ENCODE assay signal across 13 mouse cellular contexts in the genomic region with DNA sequence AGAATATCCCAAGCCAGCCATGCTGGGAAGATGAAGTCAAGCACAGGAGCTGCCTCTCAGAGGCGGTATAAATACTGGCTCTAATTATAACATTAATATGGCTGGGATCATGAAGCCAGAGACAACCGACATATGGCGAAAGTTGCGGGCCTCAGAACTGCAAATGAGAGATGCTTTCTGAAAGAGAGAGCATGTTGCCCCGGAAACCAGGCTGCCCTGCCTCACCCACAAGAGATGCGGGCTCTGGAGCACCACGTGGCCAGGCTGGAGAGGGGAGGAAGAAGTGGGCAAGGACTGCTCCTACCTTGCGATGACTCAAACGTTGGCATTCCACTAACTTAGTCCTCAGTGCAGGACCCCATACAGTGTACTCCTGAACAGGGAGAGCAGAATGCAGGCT.
A peak's percentile ranks its signal among the peaks of the same experiment; 100 is the strongest.
DNase-seq lines count a peak whose midpoint lies in the region; ATAC-seq lines count a peak whose summit lies in the region.
"Had no signal": no experiment of that assay in that cellular context is flagged by ENCODE, and none has a peak within 500 bp of the region (broad histone marks: within the 10 kb centered on the region; RNA-seq: fewer than 3 reads in every experiment).

No protein-coding gene starts in this region.

- H3K27ac ChIP-seq in hindbrain, embryonic 16.5 days (ENCODE audit: low read depth, low read length): no peak overlapping the region
- H3K27ac ChIP-seq in midbrain, embryonic 13.5 days: no peak overlapping the region

- H3K4me3 ChIP-seq in hindbrain, embryonic 16.5 days (ENCODE audit: low read length): no peak overlapping the region
- H3K4me3 ChIP-seq in midbrain, embryonic 13.5 days (replicated peaks): no peak overlapping the region
- H3K4me3 ChIP-seq: heart, embryonic 12.5 days; myocyte had no signal

- 39% methylated on average over 9 of the region's 9 CpGs for WGBS in hindbrain, embryonic 16.5 days
- WGBS in midbrain, embryonic 13.5 days: 50% methylated on average over 9 of the region's 9 CpGs

- no peaks in the 10 kb centered on the region for H3K27me3 ChIP-seq in hindbrain, embryonic 16.5 days (replicated peaks; ENCODE audit: control insufficient read depth, insufficient read depth, low read length)
- no peaks in the 10 kb centered on the region for H3K27me3 ChIP-seq in midbrain, embryonic 13.5 days
- H3K27me3 ChIP-seq: heart, embryonic 12.5 days; Patski had no signal

- no peak overlapping the region for H3K4me2 ChIP-seq in hindbrain, embryonic 16.5 days (ENCODE audit: low read length)
- H3K4me2 ChIP-seq in midbrain, embryonic 13.5 days (replicated peaks): no peak overlapping the region
- H3K4me2 ChIP-seq: heart, embryonic 12.5 days had no signal

- ATAC-seq in hindbrain, embryonic 16.5 days: peak; percentile 58
- peak; percentile 58 for ATAC-seq in midbrain, embryonic 13.5 days
- ATAC-seq: Patski had no signal

- H3K9ac ChIP-seq in hindbrain, embryonic 16.5 days (ENCODE audit: low read depth, low read length): no peak overlapping the region
- no peak overlapping the region for H3K9ac ChIP-seq in midbrain, embryonic 13.5 days (replicated peaks)
- H3K9ac ChIP-seq: heart, embryonic 12.5 days had no signal

- H3K4me1 ChIP-seq in hindbrain, embryonic 16.5 days (ENCODE audit: control insufficient read depth, insufficient read depth, low read depth, low read length): peaks cover 4% of the 10 kb centered on the region; the same call in 1 of the 2 replicates
- peaks cover 13% of the 10 kb centered on the region; the same call in 1 of the 2 replicates for H3K4me1 ChIP-seq in midbrain, embryonic 13.5 days (replicated peaks)
- H3K4me1 ChIP-seq: heart, embryonic 12.5 days had no signal

- no peaks in the 10 kb centered on the region for H3K9me3 ChIP-seq in hindbrain, embryonic 16.5 days (ENCODE audit: control insufficient read depth, low read length)
- H3K9me3 ChIP-seq in midbrain, embryonic 13.5 days: no peaks in the 10 kb centered on the region

- peak; percentile 28 for DNase-seq in layer of hippocampus, adult 11-12 months (ENCODE audit: low spot score)
- DNase-seq in layer of hippocampus, adult 9-10 months (ENCODE audit: low spot score): no peak
- peak; percentile 22 for DNase-seq in right cerebral cortex, postnatal 4 days
- no peak for DNase-seq in cerebellum, postnatal 36 days
- no peak for DNase-seq in heart, adult 9 months (ENCODE audit: low spot score in 2 of 2)
- DNase-seq in urinary bladder, postnatal 36 days (ENCODE audit: low spot score in 2 of 2): no peak
- DNase-seq: kidney, adult 18-20 months; lung, adult 2 months had no signal

- H3K36me3 ChIP-seq in hindbrain, embryonic 16.5 days (ENCODE audit: control insufficient read depth, insufficient read depth, low read length): no peaks in the 10 kb centered on the region
- H3K36me3 ChIP-seq in midbrain, embryonic 13.5 days: no peaks in the 10 kb centered on the region
- H3K36me3 ChIP-seq: heart, embryonic 12.5 days had no signal

Comparison
In these comparisons a context has a peak if more than half of its experiments do, and no peak if none do; other contexts are left out.
1. DNase-seq: peak in layer of hippocampus, adult 11-12 months (single experiment) and right cerebral cortex, postnatal 4 days (single experiment); none in layer of hippocampus, adult 9-10 months (single experiment), cerebellum, postnatal 36 days (0 of 2), heart, adult 9 months (0 of 2) and urinary bladder, postnatal 36 days (0 of 2).